Mouse (Mus musculus) R1 (cell line): ENCODE data around the gene Ap1g2.
A peak's percentile ranks its signal among the peaks of the same experiment; 100 is the strongest.

Source experiments
- DNase-seq: peaks from one replicate; pipeline ENCODE4 v3.0.0-alpha.2; 2018; ENCODE audit warnings: low read depth, low spot score

The Ap1g2 gene

GRCm38 (mm10) chr14:55113975-55114645 lies 7.7 kb upstream of the Ap1g2 start:
- peak; percentile 71 for DNase-seq

DNA sequence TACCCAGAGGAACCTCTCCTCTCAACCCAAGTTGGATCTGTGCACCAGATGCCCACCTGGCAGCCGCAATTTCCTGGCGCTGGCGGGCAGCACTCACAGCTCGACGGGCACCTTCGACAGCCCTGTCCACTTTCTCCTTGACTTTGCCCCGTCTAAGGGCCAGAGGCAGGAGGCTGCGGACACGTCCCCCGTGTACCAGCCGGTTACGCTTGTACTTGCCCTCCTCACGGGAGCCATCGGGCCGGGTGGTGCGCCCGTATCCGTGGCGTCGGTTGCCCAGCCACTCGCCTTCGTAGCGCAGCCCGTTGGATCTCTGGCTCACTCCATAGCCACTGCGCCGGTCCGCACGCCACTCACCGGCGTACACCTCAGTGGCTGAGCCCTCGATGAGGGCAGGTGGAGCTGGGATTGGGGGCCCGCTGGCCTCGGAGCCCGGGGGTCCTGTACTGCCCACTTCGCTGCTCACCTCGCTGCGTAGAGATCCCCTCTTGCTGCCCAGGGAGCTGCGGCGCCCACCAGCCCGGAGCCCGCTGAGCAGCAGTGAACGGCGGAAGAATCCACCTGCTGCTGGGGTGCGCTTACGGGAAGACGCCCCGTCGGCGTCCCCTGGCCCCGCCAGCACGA lies 7.1 kb upstream of the Ap1g2 start:
- no peak for DNase-seq

- DNase-seq = no peak
These were observed 5.3 kb upstream of the Ap1g2 start for GRCm38 (mm10) chr14:55111720-55112119.

GRCm38 (mm10) chr14:55110076-55110475 lies 3.7 kb upstream of the Ap1g2 start:
- DNase-seq = no peak

DNA sequence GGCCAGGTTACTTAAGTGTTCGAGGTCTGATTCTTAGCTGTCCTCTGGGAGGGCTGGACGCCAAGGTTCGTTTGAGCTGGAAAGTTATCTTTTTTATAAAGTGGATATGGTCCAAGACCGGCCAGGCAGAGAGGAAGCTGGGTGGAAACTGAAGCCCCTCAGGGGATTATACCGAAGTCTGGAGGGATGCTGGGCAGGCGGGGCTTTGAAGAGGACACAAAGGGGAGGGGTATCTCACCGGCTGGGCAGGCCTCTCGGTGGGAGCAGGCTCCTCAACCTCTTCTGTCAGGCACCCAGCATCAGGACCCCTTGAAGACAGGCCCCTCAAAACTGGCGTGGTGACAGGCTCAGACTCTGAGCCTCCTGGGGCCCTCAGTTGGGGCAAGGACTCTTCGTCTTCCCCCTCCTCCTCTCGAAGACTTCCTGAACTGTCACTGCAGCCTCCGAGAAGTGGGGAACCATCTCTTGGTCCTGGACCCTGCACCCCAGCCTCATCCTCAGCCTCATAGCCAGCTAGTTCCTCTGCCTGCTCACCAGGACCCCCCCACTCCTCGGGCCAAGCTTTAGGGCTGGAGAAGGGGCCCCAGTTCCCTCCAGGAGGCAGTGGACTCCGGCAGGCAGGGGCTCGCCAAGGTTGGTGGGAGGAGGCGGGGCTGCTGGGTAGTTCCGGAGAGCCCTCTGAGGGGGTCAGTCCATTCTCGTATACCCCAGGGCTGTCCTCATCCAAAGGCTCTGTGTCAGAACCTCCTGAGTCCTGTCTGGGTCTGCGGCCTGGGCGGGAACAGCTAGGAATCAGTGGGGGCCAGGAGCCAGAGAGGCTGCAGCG lies 2.9 kb upstream of the Ap1g2 start:
- DNase-seq = no peak

GRCm38 (mm10) chr14:55108202-55108870 lies 1.9 kb upstream of the Ap1g2 start:
- no peak for DNase-seq

DNA sequence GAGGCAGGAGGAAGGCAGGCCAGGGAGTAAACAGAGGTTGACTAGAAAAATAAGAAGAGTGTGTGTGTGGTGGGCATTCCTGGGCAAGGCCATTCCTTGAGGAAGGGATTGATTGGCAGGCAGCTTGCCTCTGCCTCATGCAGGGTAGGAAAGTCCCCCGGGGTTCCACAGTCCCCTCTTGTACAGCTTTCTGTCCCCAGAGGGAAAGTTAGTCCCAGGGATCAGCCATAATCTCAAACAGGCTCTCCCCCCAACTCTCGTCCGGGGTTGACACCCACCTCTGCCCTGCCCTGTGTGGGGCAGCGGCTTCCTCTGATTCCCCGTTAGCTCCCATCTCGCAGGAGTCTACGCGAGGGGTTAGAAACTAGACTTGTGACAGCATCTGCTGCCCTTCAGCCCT lies 597 bp upstream of the Ap1g2 start:
- no peak for DNase-seq

GRCm38 (mm10) chr14:55105386-55105785 lies 1.0 kb downstream of the Ap1g2 start:
- no peak for DNase-seq

GRCm38 (mm10) chr14:55104365-55104764 lies 2.0 kb downstream of the Ap1g2 start:
- DNase-seq = no peak

DNA sequence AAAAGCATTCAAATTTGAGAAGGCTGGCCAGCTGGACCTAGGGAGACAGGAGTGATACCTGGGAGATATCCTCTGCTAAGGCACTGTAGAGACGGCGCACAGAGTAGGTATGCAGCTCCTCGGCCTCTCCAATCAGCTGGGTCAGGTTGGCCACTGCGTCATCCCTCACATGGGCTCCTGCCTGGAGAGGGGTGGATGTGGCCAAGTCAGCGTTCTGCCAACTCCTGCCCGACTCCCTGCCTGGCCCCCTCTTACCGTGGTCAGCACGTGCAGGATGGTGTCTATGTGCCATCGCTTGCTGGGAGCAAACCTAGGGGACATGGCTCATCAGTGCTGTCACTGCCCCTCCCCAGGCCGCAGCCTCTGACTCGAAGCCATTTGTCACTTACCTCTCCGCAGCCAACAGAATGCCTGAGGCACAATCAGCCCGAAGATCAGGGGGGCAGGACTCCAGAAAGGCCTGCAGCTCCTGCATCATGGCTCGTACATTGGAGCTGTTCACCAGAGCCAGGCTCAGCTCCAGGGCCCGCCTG lies 4.1 kb downstream of the Ap1g2 start:
- DNase-seq = no peak

- DNase-seq = peak; percentile 75
These were observed 4.8 kb downstream of the Ap1g2 start for GRCm38 (mm10) chr14:55101592-55101991.

- peak; percentile 86 for DNase-seq
These were observed 8.3 kb downstream of the Ap1g2 start for GRCm38 (mm10) chr14:55098067-55098466.

GRCm38 (mm10) chr14:55097646-55098045 lies 8.7 kb downstream of the Ap1g2 start:
- DNase-seq = no peak

DNA sequence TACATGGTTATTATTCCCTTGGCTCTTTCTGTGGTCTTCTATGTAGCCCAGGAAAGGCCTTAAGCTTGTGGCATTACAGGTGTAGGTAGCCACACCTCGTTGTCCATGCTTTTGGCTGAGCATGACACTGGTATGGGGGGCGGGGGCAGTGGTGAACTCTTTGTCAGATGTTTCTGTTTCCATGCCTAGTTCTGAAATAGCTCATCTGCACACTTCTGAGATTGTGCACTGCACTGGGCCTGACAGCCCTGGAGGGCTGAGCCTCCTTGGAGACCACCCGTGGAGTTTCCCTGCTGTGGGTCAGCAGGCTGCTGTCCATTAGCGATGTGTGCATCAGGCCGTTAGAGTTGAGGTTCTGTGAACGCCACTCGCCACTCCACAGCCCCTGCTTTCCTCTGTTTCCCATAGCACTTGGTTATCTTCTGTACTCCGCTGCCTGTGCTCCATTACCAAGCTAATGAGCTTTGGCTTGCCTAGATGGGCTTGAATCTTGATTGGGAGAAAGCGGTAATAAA lies 9.8 kb downstream of the Ap1g2 start:
- DNase-seq = no peak

DNA sequence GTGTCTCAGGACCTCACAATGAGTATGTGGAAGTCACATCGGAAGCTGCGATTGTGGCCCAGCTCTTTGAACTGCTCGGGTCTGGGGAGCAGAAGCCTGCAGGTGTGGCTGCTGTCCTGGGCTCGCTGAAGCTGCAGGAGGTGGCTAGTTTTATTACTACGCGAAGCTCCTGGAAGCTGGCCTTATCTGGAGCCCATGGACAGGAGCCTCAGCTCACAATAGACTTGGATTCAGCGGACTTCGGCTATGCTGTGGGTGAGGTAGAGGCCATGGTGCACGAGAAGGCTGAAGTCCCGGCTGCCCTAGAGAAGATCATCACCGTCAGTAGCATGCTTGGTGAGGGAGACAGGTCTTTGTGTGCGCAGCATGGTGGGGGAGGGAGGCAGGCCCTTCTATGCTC lies 10.7 kb downstream of the Ap1g2 start:
- DNase-seq = no peak

DNA sequence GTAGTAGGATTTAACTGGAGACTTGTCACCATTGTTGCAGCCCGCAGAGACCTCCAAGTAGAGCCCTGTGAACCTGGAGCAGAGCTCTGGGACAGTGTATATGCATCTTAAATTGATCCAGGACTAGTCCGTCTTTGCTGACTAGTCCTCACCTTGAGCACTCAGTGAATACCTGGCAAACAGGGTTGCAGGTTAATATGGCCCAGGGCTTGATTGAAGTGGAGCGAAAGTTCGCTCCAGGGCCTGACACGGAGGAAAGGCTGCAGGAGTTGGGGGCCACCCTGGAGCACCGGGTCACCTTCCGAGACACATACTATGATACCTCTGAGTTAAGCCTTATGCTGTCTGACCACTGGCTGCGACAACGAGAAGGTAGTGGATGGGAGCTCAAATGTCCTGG lies 11.1 kb downstream of the Ap1g2 start:
- DNase-seq = no peak

- DNase-seq = peak; percentile 85
These were observed 11.6 kb downstream of the Ap1g2 start, which contains the start of gene Thtpa for GRCm38 (mm10) chr14:55094704-55095231. TSS of gene Thtpa (plus strand) at chr14:55094784.

- peak; percentile 88 for DNase-seq
These were observed 12.5 kb downstream of the Ap1g2 start for GRCm38 (mm10) chr14:55093927-55094326.

DNA sequence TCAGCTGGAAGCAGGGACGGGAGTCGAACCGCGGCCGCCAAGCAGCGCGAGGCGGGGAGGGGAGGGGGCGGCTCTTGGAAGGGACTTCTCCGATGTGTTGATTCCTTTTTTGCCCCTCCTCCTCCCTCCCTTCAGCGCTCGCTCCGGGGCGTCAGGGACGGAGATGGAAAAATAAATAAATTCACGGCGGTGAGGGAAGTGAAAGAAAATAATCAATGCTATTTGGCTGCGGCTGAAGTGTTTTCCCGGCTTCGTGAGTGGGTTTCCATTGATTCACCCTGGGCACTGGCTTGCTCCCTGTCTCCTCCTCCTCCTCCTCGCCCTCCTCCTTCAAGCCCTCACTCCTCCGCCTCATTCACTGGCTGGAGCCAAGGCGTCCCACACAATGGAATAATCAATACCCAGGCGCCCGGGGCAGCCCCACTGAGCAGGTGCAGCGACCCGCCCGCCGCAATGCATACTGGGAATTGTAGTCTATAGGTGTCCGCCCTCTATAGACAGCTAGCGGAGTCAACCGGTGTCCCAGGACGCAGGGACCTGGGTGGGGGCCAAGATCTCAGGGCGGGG lies 14.3 kb downstream of the Ap1g2 start, which contains the start of gene Zfhx2:
Zfhx2 (minus strand) TSS at position 314 of the 567 bp plus-strand sequence.
- peak; percentile 99 for DNase-seq

DNA sequence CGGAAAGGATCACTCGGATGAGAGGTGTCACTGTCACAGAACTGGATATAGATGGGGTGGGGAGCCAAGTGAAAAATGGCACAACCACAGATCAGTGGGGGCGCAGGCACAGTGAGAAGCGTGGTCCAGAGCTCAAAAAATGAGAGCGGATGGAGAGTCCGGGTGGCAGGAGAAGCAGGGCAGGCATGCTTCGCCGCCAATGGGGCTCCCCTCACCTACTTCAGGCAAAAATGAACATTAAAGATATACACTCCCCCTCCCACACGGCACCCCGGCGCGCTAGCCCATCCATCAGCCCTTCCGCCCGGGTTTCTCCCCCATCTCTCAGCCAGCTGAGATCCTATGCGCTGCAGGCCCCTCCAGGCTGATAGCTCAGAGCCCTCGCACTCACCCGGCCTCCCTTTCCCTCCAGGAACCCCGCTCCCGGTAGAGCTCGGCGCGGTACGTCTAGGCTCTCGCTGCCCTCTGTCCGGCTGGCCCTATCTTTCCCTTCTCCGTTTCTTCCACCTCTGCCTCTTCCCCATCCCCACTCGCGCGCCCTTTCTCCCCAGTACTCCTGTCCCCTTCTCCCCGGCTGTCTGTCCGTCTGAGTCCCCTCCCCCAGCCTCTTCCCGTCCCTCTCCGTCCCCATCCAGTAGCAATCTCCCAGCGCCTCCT lies 15.1 kb downstream of the Ap1g2 start:
- no peak for DNase-seq
